Mouse (Mus musculus) midbrain, embryonic 13.5 days (tissue): ENCODE data around the gene Dock4. TPM values are rescaled to one million over a fixed set of nuclear protein-coding genes. Genes with fewer than 3 reads are reported as not detected.

Source experiments
- ATAC-seq: fragments of 200-750 bp; cut with Nextera tagmentation; 2 replicates; pipeline ENCODE4 v1.8.0; 2017; ENCODE audit warnings: mild to moderate bottlenecking, moderate TSS enrichment, moderate library complexity
- H3K27ac ChIP-seq: fragments of 300-500 bp; sonication (generic); 2 replicates; pipeline ENCODE4 v1.5.1; 2015; ENCODE audit warnings: inconsistent platforms, mild to moderate bottlenecking, moderate library complexity
- H3K27me3 ChIP-seq: fragments of 300-500 bp; sonication (generic); 2 replicates; pipeline ENCODE4 v1.6.1; 2015; ENCODE audit warnings: mild to moderate bottlenecking, inconsistent platforms
- H3K36me3 ChIP-seq: fragments of 300-500 bp; sonication (generic); 2 replicates; pipeline ENCODE4 v1.6.1; 2015; ENCODE audit warnings: mild to moderate bottlenecking, inconsistent platforms
- H3K4me1 ChIP-seq: fragments of 300-500 bp; sonication (generic); replicated peaks from 2 replicates; pipeline ENCODE4 v1.6.1; 2015; ENCODE audit warnings: inconsistent platforms
- H3K4me2 ChIP-seq: fragments of 300-500 bp; sonication (generic); replicated peaks from 2 replicates; pipeline ENCODE4 v1.6.1; 2015; ENCODE audit warnings: moderate library complexity, mild to moderate bottlenecking, inconsistent platforms
- H3K4me3 ChIP-seq: fragments of 300-500 bp; sonication (generic); replicated peaks from 2 replicates; pipeline ENCODE4 v1.5.1; 2015; ENCODE audit warnings: mild to moderate bottlenecking, inconsistent platforms
- H3K9ac ChIP-seq: fragments of 300-500 bp; sonication (generic); replicated peaks from 2 replicates; pipeline ENCODE4 v1.6.1; 2015; ENCODE audit warnings: mild to moderate bottlenecking, inconsistent platforms
- H3K9me3 ChIP-seq: fragments of 300-500 bp; sonication (generic); 2 replicates; pipeline ENCODE4 v1.6.1; 2016; ENCODE audit warnings: mild to moderate bottlenecking, inconsistent platforms
- WGBS: fragments of 180-500 bp; shearing (Covaris S2); methylation state at CpG from one replicate; pipeline ENCODE4 v1.1.7; 2015; 5-methylcytosine and 5-hydroxymethylcytosine counted together
- polyA plus RNA-seq: library from polyadenylated mRNA; unstranded; fragments of >200 nt; fragmentation: Nextera tagmentation; extraction: Ambion mirVana; gene quantifications from 2 replicates; pipeline ENCODE4 v1.2.1, GENCODE M21; 2015

Gene Dock4
- polyA plus RNA-seq, 1 experiment from 2014 or later = 38.4 TPM

DNA sequence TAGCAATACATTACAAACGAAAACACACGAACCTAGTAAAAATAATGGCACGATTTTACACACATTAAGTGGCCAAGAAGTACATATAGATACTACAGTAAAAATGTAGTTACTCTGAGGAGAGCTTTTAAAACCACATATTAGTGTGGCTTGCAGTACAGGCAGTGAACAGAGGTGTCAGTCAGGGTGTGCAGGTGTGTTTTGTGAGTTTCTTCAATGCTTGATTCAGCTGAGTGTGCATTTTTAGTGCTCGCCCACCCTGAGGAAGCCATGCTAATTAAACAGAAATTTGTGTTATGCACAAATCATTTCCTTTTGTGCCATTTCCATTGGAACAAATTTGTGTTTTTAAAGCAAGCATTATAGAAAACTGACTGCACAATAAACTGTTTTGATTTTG, 77.3 kb downstream of the Dock4 start:
- no peak overlapping the region for H3K4me3 ChIP-seq
- no peaks in the 10 kb centered on the region for H3K4me1 ChIP-seq
- H3K36me3 ChIP-seq = no peaks in the 10 kb centered on the region
- H3K27ac ChIP-seq = no peak overlapping the region
- H3K4me2 ChIP-seq = no peak overlapping the region
- H3K9ac ChIP-seq = no peak overlapping the region
- no peak for ATAC-seq
- no peaks in the 10 kb centered on the region for H3K9me3 ChIP-seq
- H3K27me3 ChIP-seq = no peaks in the 10 kb centered on the region
- WGBS = 93% methylated on average over 4 of the region's 4 CpGs

DNA sequence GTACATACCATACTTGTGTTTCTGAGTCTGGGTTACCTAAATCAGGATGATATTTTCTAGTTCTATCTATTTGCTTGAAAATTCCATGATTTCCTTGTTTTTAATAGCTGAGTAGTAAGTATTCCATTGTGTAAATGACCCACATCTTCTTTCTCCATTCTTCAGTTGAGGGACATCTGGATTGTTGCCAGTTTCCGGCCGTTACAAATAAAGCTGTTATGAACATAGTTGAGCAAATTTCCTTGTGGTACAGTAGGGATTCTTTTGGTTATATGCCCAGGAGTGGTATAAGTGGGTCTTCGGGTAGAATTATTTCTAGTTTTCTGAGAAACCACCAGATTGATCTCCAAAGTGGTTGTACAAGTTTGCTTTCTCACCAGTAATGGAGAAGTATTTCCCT, 79.3 kb downstream of the Dock4 start:
- 95% methylated on average over 3 of the region's 3 CpGs for WGBS
- Histone ChIP-seq H3K9me3 (no peaks in the 10 kb centered on the region), H3K27me3 (no peaks in the 10 kb centered on the region), H3K9ac (no peak overlapping the region), H3K27ac (no peak overlapping the region), H3K36me3 (no peaks in the 10 kb centered on the region), H3K4me2 (no peak overlapping the region), H3K4me3 (no peak overlapping the region), H3K4me1 (0 out of 2 replicates have a peak, but pooled peaks cover 2% of the 10 kb centered on the region)
- no peak for ATAC-seq

DNA sequence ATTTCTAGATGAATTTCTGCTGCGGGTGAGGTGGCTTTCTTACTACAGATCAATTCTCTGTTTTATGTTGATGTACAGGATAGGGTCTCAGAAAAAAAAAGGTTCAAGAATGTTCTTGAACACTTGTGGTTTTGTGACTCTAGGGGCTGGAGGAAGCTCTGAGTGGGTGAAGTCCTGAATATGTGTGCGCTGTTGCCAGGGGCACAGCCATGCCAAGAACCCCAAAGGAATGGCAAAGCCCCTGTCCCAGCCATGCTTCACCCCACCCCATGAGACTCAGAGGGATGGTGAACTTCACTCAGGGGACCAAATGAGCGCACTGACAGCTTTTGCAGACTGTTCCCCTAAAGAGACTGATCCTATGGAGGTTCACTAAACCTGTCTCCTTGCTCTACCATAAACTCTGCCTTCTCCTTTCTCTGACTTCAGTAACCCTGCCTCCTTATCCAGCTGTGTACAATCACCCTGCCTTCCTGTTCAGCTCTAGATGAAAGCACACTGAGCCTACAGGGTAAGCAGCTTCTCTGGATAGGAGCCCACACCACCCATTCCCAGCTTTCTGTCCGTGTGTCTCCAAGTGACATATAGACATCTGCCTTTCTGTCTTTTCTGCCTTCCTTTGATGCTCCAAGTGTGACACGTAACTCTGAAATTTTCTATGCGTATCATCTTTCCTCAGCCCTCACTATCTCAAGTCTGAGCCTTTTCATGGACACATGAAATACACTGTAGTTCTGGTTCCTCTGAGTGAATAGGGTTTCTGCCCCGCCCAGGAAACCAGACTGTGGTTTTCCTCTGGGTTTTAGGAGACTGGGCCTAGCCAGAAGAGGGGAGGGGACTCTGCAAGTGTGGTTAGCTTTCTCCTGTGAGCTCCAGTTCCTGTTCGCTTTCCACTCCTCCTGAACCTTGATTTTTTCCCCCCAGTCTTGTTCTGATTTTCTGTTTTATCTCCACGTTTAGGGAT, 90.2 kb downstream of the Dock4 start:
- Histone ChIP-seq H3K4me1 (peaks cover 12% of the 10 kb centered on the region; the same call in 1 of the 2 replicates), H3K27ac (no peak overlapping the region), H3K4me2 (no peak overlapping the region), H3K9me3 (no peaks in the 10 kb centered on the region), H3K27me3 (no peaks in the 10 kb centered on the region), H3K36me3 (no peaks in the 10 kb centered on the region), H3K4me3 (no peak overlapping the region), H3K9ac (no peak overlapping the region)
- 0 out of 2 replicates have a peak, but pooled peaks have one; percentile 20 for ATAC-seq
- 86% methylated on average over 9 of the region's 9 CpGs for WGBS

DNA sequence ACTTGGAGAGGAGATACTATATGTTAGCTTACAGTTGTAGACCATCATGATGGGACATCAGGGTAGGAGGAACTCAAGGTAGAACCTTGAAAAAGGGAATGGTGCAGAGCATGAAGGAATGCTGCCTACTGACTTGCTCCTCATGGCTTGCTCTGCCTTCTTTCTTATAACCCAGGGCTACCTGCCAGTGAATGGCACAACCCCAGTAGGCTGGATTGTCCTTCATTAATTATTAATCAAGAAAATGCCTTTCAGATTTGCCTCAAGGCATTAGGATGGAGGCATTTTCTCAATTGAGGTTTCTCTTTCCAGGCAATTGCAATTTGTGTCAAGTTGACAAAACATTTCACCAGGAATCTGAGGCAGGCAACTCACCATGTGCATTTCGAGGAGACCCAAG, 92.1 kb downstream of the Dock4 start:
- ATAC-seq = no peak
- no peak overlapping the region for H3K4me2 ChIP-seq

DNA sequence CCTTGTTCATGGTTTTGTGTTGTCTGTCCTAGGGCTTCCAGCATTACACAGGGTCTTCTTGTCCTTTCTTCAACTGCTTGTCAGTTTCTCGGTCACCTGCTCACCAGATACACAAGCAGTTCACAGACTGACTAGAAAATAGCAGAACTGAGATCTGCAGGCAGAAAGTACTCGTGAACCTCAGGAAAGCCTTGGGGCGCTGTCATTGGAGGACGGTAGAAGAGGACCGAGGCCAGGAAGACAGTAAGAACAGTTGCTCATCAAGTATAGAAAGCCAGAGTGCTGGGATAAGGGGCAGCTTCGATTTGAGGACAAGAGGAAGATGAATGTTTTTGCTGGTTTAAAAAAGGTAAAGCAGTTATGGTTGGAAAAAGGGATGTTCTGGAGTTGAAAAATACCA, 92.6 kb downstream of the Dock4 start:
- H3K4me2 ChIP-seq = no peak overlapping the region
- no peak overlapping the region for H3K4me3 ChIP-seq
- H3K36me3 ChIP-seq = no peaks in the 10 kb centered on the region
- H3K4me1 ChIP-seq = 0 out of 2 replicates have a peak, but pooled peaks cover 4% of the 10 kb centered on the region
- no peak for ATAC-seq
- no peak overlapping the region for H3K27ac ChIP-seq
- H3K9me3 ChIP-seq = no peaks in the 10 kb centered on the region
- WGBS = 94% methylated on average over 6 of the region's 6 CpGs
- H3K27me3 ChIP-seq = no peaks in the 10 kb centered on the region
- H3K9ac ChIP-seq = no peak overlapping the region

More for the DNA sequence above, 92.1 kb downstream of the Dock4 start:
- 0 out of 2 replicates have a peak, but pooled peaks cover 4% of the 10 kb centered on the region for H3K4me1 ChIP-seq
- H3K27ac ChIP-seq = no peak overlapping the region
- no peaks in the 10 kb centered on the region for H3K27me3 ChIP-seq
- WGBS = 90% methylated on average over 1 of the region's 1 CpGs
- no peaks in the 10 kb centered on the region for H3K9me3 ChIP-seq
- H3K4me3 ChIP-seq = no peak overlapping the region
- no peak overlapping the region for H3K9ac ChIP-seq
- H3K36me3 ChIP-seq = no peaks in the 10 kb centered on the region

DNA sequence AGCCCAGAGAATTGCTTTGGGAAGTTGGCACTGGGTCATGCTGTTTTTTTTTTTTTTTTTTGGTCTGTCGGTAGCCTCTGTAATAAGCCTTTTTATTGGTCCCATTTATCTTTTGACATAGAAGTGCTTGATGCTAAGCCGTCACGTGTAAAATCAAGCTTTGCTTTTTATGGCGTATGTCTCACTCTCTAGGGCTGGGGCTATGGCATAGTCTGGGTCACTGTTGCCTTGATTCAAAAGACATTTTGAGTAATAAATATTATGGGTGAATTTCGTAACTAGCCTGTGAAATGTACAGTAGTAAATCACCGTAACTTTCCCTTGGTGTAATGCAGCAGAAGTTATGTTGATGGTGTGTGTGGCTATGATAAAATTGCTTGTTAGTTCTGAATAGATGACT, 93.0 kb downstream of the Dock4 start:
- H3K4me3 ChIP-seq = no peak overlapping the region
- no peaks in the 10 kb centered on the region for H3K36me3 ChIP-seq
- no peaks in the 10 kb centered on the region for H3K27me3 ChIP-seq
- 92% methylated on average over 6 of the region's 6 CpGs for WGBS
- H3K27ac ChIP-seq = no peak overlapping the region
- H3K9me3 ChIP-seq = no peaks in the 10 kb centered on the region
- H3K4me1 ChIP-seq = 0 out of 2 replicates have a peak, but pooled peaks cover 4% of the 10 kb centered on the region
- no peak for ATAC-seq
- H3K4me2 ChIP-seq = no peak overlapping the region
- H3K9ac ChIP-seq = no peak overlapping the region

DNA sequence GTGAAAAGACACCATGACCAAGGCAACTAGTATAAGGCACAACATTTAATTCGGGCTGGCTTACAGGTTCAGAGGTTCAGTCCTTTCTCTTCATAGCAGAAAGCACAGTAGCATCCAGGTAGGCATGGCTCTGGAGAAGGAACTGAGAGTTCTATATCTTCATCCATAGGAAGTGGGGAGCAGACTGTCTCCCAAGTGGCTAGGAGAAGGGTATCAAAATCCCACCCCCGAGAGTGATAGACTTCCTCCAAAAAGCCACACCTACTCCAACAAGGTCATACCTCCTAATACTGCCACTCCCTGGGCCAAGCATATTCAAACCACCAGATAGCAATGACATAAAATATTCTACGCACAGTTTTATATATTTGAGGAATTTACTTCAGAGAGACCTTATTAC, 98.5 kb downstream of the Dock4 start:
- Histone ChIP-seq H3K4me1 (peaks cover 12% of the 10 kb centered on the region), H3K4me3 (no peak overlapping the region), H3K9ac (no peak overlapping the region), H3K36me3 (no peaks in the 10 kb centered on the region), H3K27me3 (no peaks in the 10 kb centered on the region), H3K4me2 (no peak overlapping the region), H3K9me3 (no peaks in the 10 kb centered on the region), H3K27ac (no peak overlapping the region)
- WGBS = 91% methylated on average over 3 of the region's 3 CpGs
- ATAC-seq = no peak

DNA sequence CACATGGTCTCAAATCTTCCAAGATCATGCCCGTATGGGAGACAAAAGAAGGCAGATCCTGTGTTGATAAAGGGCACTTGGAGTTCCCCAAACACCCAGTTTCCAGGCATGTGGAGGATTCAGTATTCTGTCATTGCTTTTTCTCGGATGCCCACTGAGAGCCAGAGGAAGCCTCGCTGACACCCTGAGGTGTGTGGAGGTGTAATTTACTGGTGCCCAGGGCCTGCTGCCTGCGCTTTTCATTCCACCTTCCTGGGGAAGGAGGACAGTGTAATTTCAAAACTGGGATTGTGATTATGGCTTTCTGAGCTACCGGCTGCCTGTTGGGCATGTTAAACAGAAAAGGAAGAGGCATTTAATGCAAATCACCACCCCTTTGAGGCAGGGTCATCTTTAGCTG, 101.1 kb downstream of the Dock4 start:
- H3K4me3 ChIP-seq = no peak overlapping the region
- H3K4me1 ChIP-seq = peaks cover 12% of the 10 kb centered on the region
- WGBS = 45% methylated on average over 5 of the region's 5 CpGs
- no peak overlapping the region for H3K9ac ChIP-seq
- no peaks in the 10 kb centered on the region for H3K9me3 ChIP-seq
- no peaks in the 10 kb centered on the region for H3K36me3 ChIP-seq
- peak overlapping the region; percentile 4; the same call in 1 of the 2 replicates for H3K27ac ChIP-seq
- no peaks in the 10 kb centered on the region for H3K27me3 ChIP-seq
- no peak overlapping the region for H3K4me2 ChIP-seq
- ATAC-seq = no peak

DNA sequence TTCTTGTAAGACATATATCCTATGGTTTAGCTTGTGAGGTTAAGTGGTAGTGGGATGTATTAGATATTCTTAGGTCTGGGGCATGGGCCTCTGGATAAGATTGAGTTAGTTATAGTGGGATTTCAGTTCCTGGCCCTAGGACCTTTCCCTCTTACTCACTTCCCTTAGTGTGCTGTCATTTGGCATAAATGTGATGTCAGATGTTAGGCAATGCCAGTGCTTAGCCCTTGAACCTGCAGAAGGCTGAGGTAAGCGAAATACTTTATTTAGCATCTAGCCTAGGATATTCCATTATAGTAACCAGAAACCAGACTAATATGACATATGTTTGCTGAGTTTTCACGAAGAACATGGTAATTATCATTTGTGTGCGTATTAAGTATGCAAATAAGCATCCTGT, 105.6 kb downstream of the Dock4 start:
- no peak overlapping the region for H3K9ac ChIP-seq
- no peak overlapping the region for H3K27ac ChIP-seq
- H3K36me3 ChIP-seq = no peaks in the 10 kb centered on the region
- H3K4me1 ChIP-seq = peaks cover 9% of the 10 kb centered on the region
- no peak overlapping the region for H3K4me3 ChIP-seq
- H3K9me3 ChIP-seq = no peaks in the 10 kb centered on the region
- WGBS = 92% methylated on average over 3 of the region's 3 CpGs
- no peak for ATAC-seq
- H3K27me3 ChIP-seq = no peaks in the 10 kb centered on the region
- H3K4me2 ChIP-seq = no peak overlapping the region

DNA sequence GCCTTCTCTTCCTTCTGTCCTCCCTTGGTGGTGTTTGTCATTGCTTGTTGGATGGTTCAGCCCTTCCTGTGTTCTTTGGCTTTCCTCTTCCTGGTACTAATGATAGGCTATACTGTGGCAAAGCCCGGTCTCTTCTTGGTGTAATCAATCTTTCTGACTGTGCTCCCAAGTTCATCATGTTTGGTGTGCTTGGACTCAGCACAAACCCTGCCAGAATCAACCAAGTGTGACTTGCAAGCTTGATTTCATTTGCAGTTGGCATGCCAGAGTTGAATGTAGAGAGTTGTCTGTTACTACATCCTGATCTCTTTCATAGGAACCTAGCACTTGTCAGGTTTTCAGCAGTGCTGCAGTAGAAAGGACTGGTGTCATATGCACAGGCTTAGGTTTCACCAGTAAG, 106.4 kb downstream of the Dock4 start:
- 0 out of 2 replicates have a peak, but pooled peaks cover under 1% of the 10 kb centered on the region for H3K4me1 ChIP-seq
- H3K4me3 ChIP-seq = no peak overlapping the region
- H3K27me3 ChIP-seq = no peaks in the 10 kb centered on the region
- no peak overlapping the region for H3K9ac ChIP-seq
- H3K9me3 ChIP-seq = no peaks in the 10 kb centered on the region
- WGBS = 94% methylated on average over 1 of the region's 1 CpGs
- H3K4me2 ChIP-seq = no peak overlapping the region
- no peaks in the 10 kb centered on the region for H3K36me3 ChIP-seq
- no peak overlapping the region for H3K27ac ChIP-seq
- no peak for ATAC-seq

DNA sequence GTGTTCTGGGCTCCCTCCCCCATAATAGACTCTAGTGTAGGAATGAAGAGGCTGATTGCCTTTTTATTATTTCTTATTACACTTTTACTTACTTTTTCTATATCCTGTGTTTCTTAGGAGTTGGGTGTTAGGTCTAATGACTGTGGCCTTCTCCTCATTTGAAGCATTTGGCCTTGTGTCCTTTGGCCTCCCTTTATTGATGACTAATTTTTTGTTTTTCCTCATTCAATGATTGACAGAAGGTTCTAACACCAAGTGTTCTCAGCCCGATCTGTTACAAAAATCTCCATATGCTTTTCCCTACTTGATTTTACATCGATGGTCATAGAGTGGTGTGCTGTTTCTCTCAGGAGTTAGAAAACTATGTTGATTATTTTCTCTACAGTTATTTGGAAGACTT, 108.2 kb downstream of the Dock4 start:
- no peak overlapping the region for H3K4me3 ChIP-seq
- 94% methylated on average over 2 of the region's 2 CpGs for WGBS
- ATAC-seq = no peak
- H3K36me3 ChIP-seq = no peaks in the 10 kb centered on the region
- no peak overlapping the region for H3K27ac ChIP-seq
- H3K4me1 ChIP-seq = no peaks in the 10 kb centered on the region
- H3K9ac ChIP-seq = no peak overlapping the region
- no peak overlapping the region for H3K4me2 ChIP-seq
- H3K9me3 ChIP-seq = no peaks in the 10 kb centered on the region
- no peaks in the 10 kb centered on the region for H3K27me3 ChIP-seq

DNA sequence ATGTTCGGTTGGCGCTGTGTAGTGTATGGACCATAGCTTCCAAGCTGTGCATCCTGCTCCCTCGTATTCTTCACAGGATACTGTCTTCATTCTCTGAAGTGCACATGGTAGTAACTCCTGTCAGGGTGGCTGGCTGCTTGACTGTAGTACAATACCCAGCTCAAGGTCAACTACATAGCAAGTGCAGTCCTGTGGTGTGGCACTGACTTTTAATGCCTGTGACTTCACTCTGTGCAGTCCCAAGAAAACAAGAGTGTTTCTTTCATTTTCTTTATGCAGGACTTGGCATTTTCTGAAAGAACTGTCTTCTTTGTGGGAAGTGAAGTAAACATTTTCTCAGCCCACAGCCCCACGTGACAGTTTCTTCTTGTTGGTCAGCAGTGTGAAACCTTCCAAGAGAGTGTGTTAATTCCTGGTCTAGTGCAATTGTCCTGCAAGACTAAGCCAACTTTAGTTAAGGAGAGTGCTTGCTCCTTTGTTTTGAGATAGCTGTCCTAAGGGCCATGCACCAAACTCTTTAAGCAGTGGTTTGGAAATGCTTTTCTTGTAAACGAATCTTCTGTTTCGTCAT, 109.3 kb downstream of the Dock4 start:
- WGBS = 85% methylated on average over 6 of the region's 6 CpGs
- Histone ChIP-seq H3K27ac (no peak overlapping the region), H3K27me3 (no peaks in the 10 kb centered on the region), H3K9ac (no peak overlapping the region), H3K4me3 (no peak overlapping the region), H3K9me3 (no peaks in the 10 kb centered on the region), H3K4me2 (no peak overlapping the region), H3K4me1 (no peaks in the 10 kb centered on the region), H3K36me3 (no peaks in the 10 kb centered on the region)
- ATAC-seq = no peak
